Mouse (Mus musculus) forebrain, embryonic 13.5 days (tissue): ENCODE measurements around the gene Ccdc171. TPM values are rescaled to one million over a fixed set of nuclear protein-coding genes. Genes with fewer than 3 reads are reported as not detected.
A peak's percentile ranks its signal among the peaks of the same experiment; 100 is the strongest.

ENCODE experiments used
- ATAC-seq: fragments of 200-750 bp; cut with Nextera tagmentation; 2 replicates; pipeline ENCODE4 v1.8.0; 2017
- H3K27ac ChIP-seq: fragments of 300-500 bp; sonication (generic); 2 replicates; pipeline ENCODE4 v1.5.1; 2015; ENCODE audit warnings: inconsistent platforms, mild to moderate bottlenecking, moderate library complexity
- H3K27me3 ChIP-seq: fragments of 300-500 bp; sonication (generic); 2 replicates; pipeline ENCODE4 v1.6.1; 2015; ENCODE audit warnings: mild to moderate bottlenecking, inconsistent platforms
- H3K36me3 ChIP-seq: fragments of 300-500 bp; sonication (generic); 2 replicates; pipeline ENCODE4 v1.6.1; 2015; ENCODE audit warnings: mild to moderate bottlenecking, inconsistent platforms; ENCODE audit not compliant: poor library complexity, severe bottlenecking
- H3K4me1 ChIP-seq: fragments of 300-500 bp; sonication (generic); 2 replicates; pipeline ENCODE4 v1.6.1; 2015; ENCODE audit warnings: inconsistent platforms
- H3K4me2 ChIP-seq: fragments of 300-500 bp; sonication (generic); 2 replicates; pipeline ENCODE4 v1.6.1; 2015; ENCODE audit warnings: inconsistent platforms, mild to moderate bottlenecking, moderate library complexity
- H3K4me3 ChIP-seq: fragments of 300-500 bp; sonication (generic); 2 replicates; pipeline ENCODE4 v1.5.1; 2015; ENCODE audit warnings: mild to moderate bottlenecking, inconsistent platforms
- H3K9ac ChIP-seq: fragments of 300-500 bp; sonication (generic); 2 replicates; pipeline ENCODE4 v1.6.1; 2015; ENCODE audit warnings: mild to moderate bottlenecking, inconsistent platforms
- H3K9me3 ChIP-seq: fragments of 300-500 bp; sonication (generic); replicated peaks from 2 replicates; pipeline ENCODE4 v1.6.1; 2016; ENCODE audit warnings: inconsistent platforms
- WGBS: fragments of 180-500 bp; shearing (Covaris S2); methylation state at CpG from one replicate; pipeline ENCODE4 v1.1.7; 2015; 5-methylcytosine and 5-hydroxymethylcytosine counted together
- polyA plus RNA-seq: library from polyadenylated mRNA; unstranded; fragments of >200 nt; fragmentation: Nextera tagmentation; extraction: Ambion mirVana; gene quantifications from 2 replicates; pipeline ENCODE4 v1.2.1, GENCODE M21; 2015

Gene Ccdc171
- polyA plus RNA-seq, 1 experiment from 2014 or later: 5.7 TPM

DNA sequence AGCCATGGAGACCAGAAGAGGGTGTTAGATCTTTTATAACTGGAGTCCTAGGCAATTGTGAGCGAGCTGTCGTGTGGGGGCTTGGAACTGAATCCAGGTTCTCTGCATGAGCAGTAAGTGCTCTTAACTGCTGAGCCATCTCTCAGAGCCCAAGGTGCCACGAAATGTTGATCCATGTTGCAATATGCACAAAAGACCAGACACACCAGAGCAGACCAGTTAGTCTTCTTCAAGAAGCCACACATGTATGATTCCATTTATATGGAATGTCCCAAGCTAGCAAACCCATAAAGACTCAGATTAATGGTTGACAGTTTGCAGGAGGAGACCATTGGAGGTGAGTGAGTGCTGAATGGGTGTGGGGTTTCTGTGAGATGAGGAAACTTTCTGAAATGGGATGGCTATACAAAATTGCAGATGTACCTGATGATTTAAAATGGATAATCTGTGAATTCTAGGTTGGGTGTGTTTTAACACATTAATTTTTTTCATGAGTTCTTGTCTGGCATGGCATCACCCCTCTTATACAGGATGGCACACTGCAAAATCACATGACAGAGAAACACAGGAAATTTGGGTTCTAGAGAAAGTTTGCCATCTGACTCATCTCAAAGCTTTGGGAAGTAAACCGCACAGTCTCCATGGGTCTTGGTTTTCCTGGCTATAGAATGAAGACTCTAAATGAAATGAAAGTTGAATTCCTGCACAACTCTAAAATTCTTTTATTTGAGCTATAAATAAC is 304.5 kb downstream of the Ccdc171 start:
- no peaks in the 10 kb centered on the region for H3K36me3 ChIP-seq
- H3K27ac ChIP-seq: no peak overlapping the region
- H3K9ac ChIP-seq: no peak overlapping the region
- WGBS: 81% methylated on average over 4 of the region's 4 CpGs
- no peak overlapping the region for H3K4me3 ChIP-seq
- H3K9me3 ChIP-seq: no peaks in the 10 kb centered on the region
- peaks cover 10% of the 10 kb centered on the region for H3K4me1 ChIP-seq
- no peak for ATAC-seq
- H3K27me3 ChIP-seq: no peaks in the 10 kb centered on the region
- H3K4me2 ChIP-seq: no peak overlapping the region

DNA sequence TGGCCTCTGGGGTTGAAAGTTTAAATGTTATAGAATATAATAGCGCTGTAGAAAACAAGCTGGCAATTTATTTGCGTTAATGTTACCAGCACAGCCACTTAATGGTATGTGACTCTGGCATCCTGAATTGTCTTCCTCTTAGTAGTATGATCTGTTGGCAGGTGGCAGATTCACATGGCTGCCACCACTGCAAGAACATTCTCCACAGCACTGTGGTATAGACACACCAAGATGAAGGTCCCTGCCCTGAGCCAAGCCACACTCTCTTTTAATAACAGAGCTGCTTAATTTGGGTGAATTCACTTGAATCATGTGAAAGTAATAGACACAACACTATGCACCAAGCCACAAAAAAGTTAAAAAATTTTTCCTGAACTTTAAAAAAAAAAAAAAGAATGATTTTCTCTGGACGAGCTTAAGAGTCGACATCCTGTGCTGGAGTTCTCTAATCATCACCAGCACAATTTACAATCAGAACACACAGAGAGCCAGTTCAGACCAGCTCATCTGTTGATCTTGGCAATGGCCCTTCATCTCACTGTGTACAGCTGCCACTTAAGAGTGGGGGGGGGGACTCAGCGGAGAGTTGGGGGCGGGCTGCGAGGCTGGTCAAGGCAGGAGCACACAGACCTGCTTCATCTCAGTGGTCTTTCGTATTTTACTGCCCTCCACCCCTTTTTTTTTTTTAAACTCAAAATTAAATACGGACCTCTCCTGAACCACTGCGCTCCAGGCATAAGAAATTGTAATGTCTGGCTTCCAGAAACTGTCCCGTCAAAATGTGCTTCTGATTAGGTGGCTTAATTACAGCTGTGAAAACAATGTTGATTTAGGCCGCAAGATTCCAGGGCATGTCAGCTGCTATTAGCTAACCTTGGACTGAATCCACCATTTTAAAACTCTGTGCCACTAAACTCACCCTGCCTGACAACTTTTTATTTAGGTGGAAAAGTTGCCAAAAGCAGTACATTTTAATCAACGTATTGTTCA is 305.8 kb downstream of the Ccdc171 start:
- Histone ChIP-seq H3K27me3 (no peaks in the 10 kb centered on the region), H3K9ac (no peak overlapping the region), H3K27ac (no peak overlapping the region), H3K4me1 (peaks cover 10% of the 10 kb centered on the region), H3K36me3 (no peaks in the 10 kb centered on the region), H3K9me3 (no peaks in the 10 kb centered on the region), H3K4me3 (no peak overlapping the region), H3K4me2 (0 out of 2 replicates have a peak overlapping the region, but pooled peaks have one; percentile 7)
- peak; percentile 71 for ATAC-seq
- 56% methylated on average over 13 of the region's 13 CpGs for WGBS

DNA sequence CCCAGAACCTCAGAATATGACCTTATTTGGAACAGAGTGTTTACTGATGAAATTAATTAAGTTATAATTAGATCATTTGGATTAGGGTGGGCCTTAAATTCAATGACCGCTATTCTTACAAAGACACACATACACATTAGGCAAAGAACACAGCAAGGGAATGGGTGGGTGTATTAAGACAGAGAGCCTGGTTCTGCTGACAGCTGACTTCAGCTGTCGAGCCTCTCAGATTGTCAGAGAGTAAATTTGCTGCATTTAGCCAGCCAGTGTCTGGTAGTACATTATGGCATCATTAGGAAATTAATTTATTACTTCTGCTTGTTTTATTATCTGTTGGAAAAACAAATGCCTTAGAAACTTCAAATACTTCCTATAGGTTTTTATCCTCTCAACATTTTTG is 313.7 kb downstream of the Ccdc171 start:
- WGBS: 52% methylated on average over 2 of the region's 2 CpGs
- no peak overlapping the region for H3K9ac ChIP-seq
- no peaks in the 10 kb centered on the region for H3K27me3 ChIP-seq
- no peaks in the 10 kb centered on the region for H3K9me3 ChIP-seq
- no peak overlapping the region for H3K27ac ChIP-seq
- no peak overlapping the region for H3K4me2 ChIP-seq
- no peaks in the 10 kb centered on the region for H3K36me3 ChIP-seq
- H3K4me1 ChIP-seq: no peaks in the 10 kb centered on the region
- no peak for ATAC-seq
- no peak overlapping the region for H3K4me3 ChIP-seq

DNA sequence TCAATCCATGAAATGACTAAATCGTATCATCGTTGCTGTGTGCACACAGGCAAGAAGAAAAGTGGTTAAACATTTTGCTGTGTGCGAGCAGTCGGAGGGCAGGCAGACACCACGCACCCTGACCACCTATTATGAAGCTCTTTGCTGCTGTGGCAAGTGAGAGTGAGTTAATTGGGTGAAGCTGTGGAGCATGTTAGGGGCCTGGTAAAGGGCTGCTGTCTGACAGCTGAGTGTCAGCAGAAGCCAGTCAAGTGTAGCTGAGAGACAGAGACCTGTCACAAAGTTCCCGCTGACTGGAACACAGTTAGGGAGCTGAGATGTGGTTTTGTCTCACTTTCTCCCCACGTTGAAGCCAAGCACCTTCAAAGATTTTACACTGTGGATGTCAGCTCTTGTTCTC is 321.0 kb downstream of the Ccdc171 start:
- no peaks in the 10 kb centered on the region for H3K9me3 ChIP-seq
- 46% methylated on average over 7 of the region's 7 CpGs for WGBS

DNA sequence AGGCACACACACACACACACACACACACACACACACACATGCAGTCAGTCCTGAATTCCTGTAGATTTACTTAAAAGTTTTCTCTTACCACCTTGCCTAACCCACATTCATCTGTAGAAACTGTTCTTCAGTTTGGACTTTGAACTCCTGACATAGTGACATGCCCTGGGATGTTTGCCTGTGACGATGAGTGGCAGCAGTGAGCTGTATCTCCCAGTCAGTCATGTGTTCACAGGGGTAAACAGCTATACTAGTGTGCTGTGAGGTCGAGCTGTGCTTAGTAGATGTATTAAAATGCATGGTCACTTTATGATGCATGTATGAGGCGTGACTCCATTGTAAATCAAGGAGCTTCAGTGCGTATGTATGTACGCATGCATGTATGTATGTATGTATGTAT is 328.5 kb downstream of the Ccdc171 start:
- no peak for ATAC-seq
- Histone ChIP-seq H3K9me3 (no peaks in the 10 kb centered on the region), H3K9ac (no peak overlapping the region), H3K27me3 (no peaks in the 10 kb centered on the region), H3K27ac (no peak overlapping the region), H3K4me1 (no peaks in the 10 kb centered on the region), H3K4me3 (no peak overlapping the region), H3K36me3 (no peaks in the 10 kb centered on the region), H3K4me2 (no peak overlapping the region)
- WGBS: 94% methylated on average over 5 of the region's 5 CpGs

More for the DNA sequence above, 321.0 kb downstream of the Ccdc171 start:
- Histone ChIP-seq H3K36me3 (no peaks in the 10 kb centered on the region), H3K27ac (no peak overlapping the region), H3K4me3 (no peak overlapping the region), H3K4me1 (0 out of 2 replicates have a peak, but pooled peaks cover 2% of the 10 kb centered on the region), H3K27me3 (no peaks in the 10 kb centered on the region), H3K4me2 (no peak overlapping the region), H3K9ac (no peak overlapping the region)
- no peak for ATAC-seq

DNA sequence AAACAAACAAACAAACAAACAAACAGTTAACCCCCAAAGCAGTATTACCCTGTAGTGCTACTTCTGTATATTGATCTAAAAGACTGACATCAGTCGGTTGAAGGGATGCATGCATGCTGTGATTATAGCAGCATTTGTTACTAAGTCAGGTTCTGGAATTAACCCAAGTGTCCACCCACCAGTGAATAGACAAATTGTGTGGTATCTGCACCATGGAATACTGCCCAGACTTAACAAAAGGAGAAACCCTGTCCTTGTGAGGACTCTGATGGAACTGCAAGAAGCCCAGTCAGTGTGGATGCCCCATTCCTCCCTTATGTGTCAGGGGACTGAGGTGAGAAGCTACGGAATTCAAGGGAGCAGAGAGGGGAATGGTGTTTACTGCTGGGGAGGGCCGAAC is 336.4 kb downstream of the Ccdc171 start:
- H3K4me1 ChIP-seq: no peaks in the 10 kb centered on the region
- H3K9me3 ChIP-seq: no peaks in the 10 kb centered on the region
- H3K9ac ChIP-seq: no peak overlapping the region
- 77% methylated on average over 3 of the region's 3 CpGs for WGBS
- H3K4me3 ChIP-seq: no peak overlapping the region
- no peak for ATAC-seq
- H3K36me3 ChIP-seq: no peaks in the 10 kb centered on the region
- H3K27ac ChIP-seq: no peak overlapping the region
- H3K27me3 ChIP-seq: no peaks in the 10 kb centered on the region
- no peak overlapping the region for H3K4me2 ChIP-seq

DNA sequence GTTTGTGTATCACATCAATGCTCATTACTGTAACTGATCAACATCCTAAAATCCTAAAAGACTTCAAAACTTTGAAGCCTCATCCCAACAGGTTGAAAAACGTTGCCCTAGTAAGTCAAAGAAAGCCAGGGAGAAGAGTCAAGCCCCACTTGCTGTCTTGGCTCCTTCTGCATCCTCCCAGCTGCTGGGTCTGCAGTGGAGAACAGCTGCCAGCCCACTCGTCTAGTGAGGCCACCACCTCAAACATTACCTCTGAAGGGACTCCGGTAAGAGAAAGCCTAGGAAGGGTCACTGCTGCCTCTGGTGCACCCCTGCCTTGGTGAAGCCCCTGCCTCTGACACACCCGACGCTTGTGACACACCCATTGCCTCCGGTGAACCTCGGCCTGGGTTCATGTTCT is 336.9 kb downstream of the Ccdc171 start:
- H3K9ac ChIP-seq: no peak overlapping the region
- no peaks in the 10 kb centered on the region for H3K4me1 ChIP-seq
- H3K4me2 ChIP-seq: no peak overlapping the region
- H3K4me3 ChIP-seq: no peak overlapping the region
- H3K27me3 ChIP-seq: no peaks in the 10 kb centered on the region
- H3K36me3 ChIP-seq: no peaks in the 10 kb centered on the region
- no peak overlapping the region for H3K27ac ChIP-seq
- 86% methylated on average over 7 of the region's 7 CpGs for WGBS
- ATAC-seq: no peak
- no peaks in the 10 kb centered on the region for H3K9me3 ChIP-seq

DNA sequence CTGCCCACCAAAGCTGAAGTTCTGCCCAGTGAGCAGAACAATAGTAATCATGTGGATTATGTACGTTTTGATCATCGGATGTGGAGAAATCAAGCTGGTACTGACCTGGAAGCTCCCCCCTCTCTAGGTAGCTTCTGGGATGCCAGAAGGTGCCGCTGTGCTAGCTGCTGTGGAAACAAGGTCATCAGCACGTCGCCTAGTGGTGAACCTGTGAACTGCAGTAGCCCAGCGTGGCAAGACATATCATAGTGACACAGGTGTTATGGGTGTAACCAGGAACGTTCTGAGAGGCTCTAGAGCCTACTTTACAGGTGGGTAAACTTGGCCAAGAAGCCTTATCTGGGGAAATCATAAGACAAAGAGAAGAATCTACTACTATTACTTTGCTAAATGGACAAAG is 351.3 kb downstream of the Ccdc171 start:
- no peaks in the 10 kb centered on the region for H3K9me3 ChIP-seq
- WGBS: 61% methylated on average over 7 of the region's 7 CpGs
- no peaks in the 10 kb centered on the region for H3K27me3 ChIP-seq

DNA sequence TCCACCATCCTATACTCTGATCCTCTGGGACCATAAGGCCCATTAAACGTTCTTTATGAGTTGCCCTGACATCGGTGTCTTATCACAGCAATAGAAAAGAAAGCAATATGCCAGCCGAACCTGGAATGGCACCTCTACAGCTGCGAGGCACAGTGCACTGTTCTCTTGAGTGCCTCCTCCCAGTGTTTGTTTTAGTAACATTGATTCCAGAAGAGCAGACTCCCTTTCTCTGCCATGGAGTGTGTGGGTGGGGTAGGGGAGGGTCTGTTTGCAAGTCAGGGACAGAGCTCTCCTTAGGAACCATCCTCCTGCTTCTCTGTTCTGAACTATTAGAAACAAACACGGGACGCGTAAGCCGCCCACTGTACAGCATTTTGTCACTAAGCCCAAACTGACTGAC is 352.9 kb downstream of the Ccdc171 start:
- Histone ChIP-seq H3K9ac (no peak overlapping the region), H3K4me3 (no peak overlapping the region), H3K27me3 (no peaks in the 10 kb centered on the region), H3K9me3 (no peaks in the 10 kb centered on the region), H3K27ac (no peak overlapping the region), H3K4me1 (0 out of 2 replicates have a peak, but pooled peaks cover 3% of the 10 kb centered on the region), H3K4me2 (no peak overlapping the region), H3K36me3 (no peaks in the 10 kb centered on the region)
- WGBS: 77% methylated on average over 8 of the region's 8 CpGs
- ATAC-seq: no peak

More for the DNA sequence above, 351.3 kb downstream of the Ccdc171 start:
- H3K36me3 ChIP-seq: no peaks in the 10 kb centered on the region
- no peak overlapping the region for H3K4me2 ChIP-seq
- no peak for ATAC-seq
- H3K27ac ChIP-seq: no peak overlapping the region
- 0 out of 2 replicates have a peak, but pooled peaks cover 3% of the 10 kb centered on the region for H3K4me1 ChIP-seq
- no peak overlapping the region for H3K9ac ChIP-seq
- H3K4me3 ChIP-seq: no peak overlapping the region

DNA sequence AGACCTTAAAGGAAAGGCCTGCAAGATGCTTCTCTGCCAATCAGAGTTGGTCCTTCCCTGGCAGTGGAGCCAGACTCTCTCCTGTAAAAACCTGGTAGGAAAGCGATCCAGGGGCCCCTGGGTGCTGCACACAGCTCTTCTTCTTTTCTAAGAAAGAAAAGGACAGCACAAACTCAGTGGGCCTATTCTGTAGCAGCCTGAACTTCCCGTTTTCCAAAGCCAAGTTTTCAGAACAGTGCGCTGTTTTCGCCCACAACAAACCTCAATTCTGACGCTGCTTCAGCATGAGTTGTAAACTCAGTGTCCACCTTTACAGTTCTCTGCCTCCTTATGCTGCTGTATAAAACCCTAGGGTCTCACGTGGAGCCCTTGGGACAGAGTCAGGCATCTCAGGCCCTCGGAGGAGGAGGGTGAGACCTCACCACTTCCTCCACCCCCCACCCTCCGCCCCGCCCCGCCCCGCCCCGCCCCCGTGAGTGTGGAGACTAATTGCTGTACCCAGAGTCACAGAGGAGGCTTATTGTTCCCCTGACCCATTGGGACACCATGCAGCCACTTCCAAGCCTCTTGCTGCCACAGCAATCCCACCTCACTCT is 363.2 kb downstream of the Ccdc171 start:
- no peaks in the 10 kb centered on the region for H3K9me3 ChIP-seq
- no peak overlapping the region for H3K9ac ChIP-seq
- H3K4me2 ChIP-seq: no peak overlapping the region
- H3K4me1 ChIP-seq: no peaks in the 10 kb centered on the region
- no peak overlapping the region for H3K27ac ChIP-seq
- no peak overlapping the region for H3K4me3 ChIP-seq
- WGBS: 49% methylated on average over 13 of the region's 13 CpGs
- no peak for ATAC-seq
- H3K27me3 ChIP-seq: no peaks in the 10 kb centered on the region
- H3K36me3 ChIP-seq: no peaks in the 10 kb centered on the region

DNA sequence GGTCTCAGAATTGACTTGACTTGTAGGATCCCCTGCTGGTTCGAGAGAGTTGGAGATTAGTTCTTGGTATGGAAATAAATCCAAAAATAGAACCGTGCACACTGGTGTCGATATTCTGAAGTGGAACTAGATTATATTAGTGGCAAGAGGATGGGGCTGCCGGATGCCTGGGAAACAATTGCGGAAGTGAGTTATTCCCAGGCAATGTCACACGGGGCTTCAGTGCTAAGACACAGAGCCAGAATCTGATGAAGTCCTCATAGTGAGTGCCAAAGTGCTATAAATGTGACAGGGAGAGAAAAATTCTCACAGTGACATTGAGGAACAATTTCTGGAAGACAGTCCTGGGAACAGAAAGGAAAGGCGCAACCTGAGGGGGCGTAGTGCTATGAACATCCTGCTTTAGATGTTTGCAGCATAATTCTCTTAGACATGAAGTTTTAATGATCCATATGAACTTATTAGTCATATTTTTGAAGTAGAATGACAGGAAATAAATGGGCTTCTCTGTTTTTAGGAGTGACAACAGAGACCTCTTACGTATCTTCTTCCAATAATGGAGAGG is 376.8 kb downstream of the Ccdc171 start:
- Histone ChIP-seq H3K36me3 (no peaks in the 10 kb centered on the region), H3K4me3 (no peak overlapping the region), H3K9me3 (no peaks in the 10 kb centered on the region), H3K27me3 (no peaks in the 10 kb centered on the region), H3K4me1 (no peaks in the 10 kb centered on the region), H3K4me2 (no peak overlapping the region), H3K9ac (no peak overlapping the region), H3K27ac (no peak overlapping the region)
- ATAC-seq: no peak
- 90% methylated on average over 9 of the region's 9 CpGs for WGBS
